Mouse (Mus musculus): ENCODE results near the gene Dhrs4.

Dhrs4 gene

GRCm38 (mm10) chr14:55536116-55536745, 57.7 kb downstream of the Dhrs4 start:
- peak; percentile 32 for DNase-seq (ENCODE audit: low spot score)
